Mouse (Mus musculus) gastrocnemius, adult 18-20 months (tissue): ENCODE measurements around the gene Ddx50. TPM values are rescaled to one million over a fixed set of nuclear protein-coding genes. Genes with fewer than 3 reads are reported as not detected.

Experiments used
- DNase-seq: peaks from one replicate; pipeline ENCODE4 v3.0.0; 2021; ENCODE audit warnings: low spot score
- long read RNA-seq, 2 experiments: library from polyadenylated mRNA; stranded (forward); transcript quantifications; one replicate each; pipeline ENCODE4 v2.0.0; 2021
- total RNA-seq, 2 experiments: library from RNA; stranded (reverse); gene quantifications; 2 replicates each; pipeline ENCODE4 v1.2.3; 2021

Ddx50 gene
- total RNA-seq, result 10 to 100 TPM; 42.0 to 49.6 TPM
- long read RNA-seq, experiment 1, transcript Ddx50-201 (15 exons, 2,535 nt), result major isoform, 33 of 55 reads
- long read RNA-seq, experiment 1, partial matches to known transcripts, result 1 of 55 reads
- long read RNA-seq, experiment 1, other reads (novel, unspliced or antisense), result 21 of 55 reads
- long read RNA-seq, experiment 2, transcript Ddx50-201 (15 exons, 2,535 nt), result major isoform, 23 of 35 reads
- long read RNA-seq, experiment 2, partial matches to known transcripts, result 1 of 35 reads
- long read RNA-seq, experiment 2, other reads (novel, unspliced or antisense), result 10 of 35 reads

DNA sequence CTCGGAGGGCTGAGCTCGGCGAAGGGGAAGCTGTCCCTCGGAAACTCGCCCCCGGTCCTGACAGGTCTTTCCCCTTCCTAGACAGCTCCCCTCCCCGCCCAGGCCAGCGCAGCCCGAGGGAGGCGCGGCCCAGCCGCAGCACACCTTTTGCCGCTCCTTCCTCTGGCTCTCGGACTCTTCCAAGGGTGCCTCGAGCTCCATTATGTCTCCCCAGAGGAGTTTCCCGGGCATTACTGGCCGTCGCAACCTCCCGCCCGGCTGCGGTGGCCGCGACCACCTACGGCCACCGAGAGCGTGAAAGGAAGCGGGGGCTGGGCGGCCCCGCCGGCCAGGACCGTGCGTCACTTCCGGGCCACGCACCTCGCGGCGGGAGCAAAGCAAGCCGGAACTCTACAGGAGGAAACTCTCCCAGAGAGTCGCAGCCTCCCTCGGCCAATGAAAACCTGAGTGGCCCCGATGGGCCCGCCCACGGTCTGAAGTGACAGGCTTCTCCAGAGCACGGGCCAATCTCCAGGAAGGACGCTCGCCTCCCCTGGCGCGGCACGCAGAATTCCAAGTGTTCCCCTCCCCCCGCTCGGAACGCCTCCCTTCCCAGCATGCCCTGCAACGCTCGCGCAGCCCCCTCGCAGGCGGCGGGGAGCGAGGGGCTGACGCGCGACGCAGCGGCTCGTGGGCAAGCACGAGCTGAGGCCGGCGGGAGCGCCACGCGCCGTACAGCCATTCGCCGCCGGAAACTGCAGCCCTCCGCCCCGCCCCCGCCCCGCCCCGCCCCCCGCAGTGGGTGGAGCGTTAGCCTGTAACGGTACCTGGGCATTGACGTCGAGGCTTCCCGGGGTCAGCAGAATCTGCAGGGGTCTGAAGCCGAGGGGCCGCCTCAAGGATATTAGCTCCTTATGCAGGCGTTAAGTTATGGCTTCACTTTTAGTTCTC is at the start of gene Ddx50:
Ddx50 (minus strand) TSS at position 338 of the 930 bp plus-strand sequence.
- DNase-seq, result peak; percentile 99

DNA sequence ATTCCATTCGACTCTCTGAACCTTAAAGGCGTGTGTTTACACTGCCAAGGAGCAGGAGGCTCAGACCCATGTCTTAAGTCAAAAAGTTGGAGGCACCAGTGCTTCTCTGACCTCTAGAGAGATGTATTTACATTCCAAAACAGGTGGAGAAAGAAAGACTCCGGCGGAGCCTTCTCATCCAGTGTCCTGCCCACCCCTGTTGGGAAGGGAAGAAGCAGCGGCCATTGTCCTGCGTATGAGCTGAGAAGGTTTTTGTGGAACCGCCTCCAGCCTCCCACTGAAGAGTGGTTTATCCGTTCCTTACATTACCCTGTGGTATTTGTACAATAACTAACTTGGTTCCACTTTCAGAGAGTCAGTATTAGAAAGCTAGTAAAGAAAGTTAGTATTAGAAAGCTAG is 41.8 kb upstream of the Ddx50 start:
- DNase-seq, result no peak

DNA sequence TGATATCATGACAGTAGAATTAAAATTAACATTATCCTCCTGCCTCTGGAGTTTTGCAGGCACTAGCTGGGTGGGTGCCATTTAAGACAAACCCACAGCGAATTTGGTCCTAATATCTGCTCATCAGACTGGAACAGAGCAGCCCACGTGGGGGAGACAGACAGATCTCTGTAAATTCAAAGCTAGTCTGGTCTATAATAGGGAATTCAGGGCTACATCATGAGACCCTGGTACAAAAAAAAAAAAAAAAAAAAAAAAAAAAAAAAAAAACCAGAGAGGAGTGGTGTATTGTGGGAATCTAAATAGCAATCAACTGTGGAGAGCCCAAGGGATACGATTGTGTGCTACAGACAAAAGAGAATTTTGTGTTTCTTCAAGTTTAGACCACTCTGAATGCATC is 41.2 kb upstream of the Ddx50 start:
- no peak for DNase-seq

DNA sequence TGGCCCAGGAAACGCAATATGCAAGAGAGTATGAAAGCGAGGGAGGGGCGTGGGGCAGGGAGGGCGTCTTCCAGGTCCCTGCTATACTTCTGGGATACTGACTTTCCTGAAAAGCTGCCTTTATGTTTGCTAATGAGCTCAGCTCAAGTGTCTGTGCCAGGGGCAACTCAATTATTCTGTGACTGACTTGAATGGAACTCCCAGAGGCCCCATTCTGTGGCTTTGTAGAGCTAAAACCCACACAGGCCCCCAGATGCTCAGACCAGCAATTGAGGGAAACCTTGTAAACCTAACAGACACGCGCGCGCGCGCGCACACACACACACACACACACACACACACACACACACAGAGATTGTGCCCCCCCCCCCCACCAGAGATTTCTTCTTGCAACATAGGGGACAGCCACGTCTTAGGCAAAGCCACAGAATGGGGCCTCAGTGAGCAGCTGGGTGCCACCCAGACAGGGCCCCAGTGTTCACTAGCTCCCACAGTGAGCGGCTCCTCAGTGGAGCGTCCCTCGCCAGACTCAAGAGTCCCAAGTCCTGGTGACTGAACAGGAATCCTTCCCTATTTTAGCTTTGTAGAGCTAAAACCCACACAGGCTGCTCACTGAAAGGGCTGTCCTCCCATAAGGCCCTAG is 36.1 kb upstream of the Ddx50 start:
- DNase-seq, result no peak

DNA sequence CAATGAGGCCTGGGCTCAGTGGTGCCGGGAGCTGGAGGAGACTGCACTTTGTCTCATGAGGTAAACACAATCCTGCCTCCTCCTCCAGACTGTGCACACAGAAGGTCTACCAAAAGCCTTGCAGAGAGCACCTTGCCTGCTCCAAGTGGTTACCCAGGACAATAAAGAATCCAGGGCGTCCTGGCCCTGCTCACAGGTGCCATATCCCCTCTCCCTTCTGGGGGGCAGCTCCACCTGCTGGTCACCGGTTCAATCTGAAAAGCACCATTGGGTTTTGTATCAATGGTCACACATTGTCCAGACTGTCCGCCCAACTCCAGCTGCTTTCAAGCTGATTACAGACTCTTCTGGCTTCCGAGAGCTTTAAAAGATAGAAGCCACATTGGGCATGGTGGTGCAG is 32.0 kb upstream of the Ddx50 start:
- DNase-seq, result no peak

DNA sequence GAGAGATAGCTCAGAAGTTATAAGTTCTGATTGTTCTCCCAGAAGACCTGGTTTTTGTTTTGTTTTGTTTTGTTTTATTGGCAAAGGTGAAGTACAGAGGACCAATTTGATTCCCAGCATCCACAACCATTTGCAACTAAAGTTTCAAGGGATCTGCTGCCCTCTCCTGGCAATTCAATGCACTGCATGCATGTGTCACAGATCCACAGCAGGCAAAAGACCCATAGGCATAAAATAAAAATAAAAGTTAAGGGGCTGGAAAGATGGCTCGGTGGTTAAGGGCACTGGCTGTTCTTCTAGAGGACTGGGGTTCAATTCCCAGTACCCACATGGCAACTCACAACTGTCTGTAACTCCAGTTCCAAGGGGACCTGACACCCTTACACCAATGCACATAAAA is 28.8 kb upstream of the Ddx50 start:
- DNase-seq, result no peak

DNA sequence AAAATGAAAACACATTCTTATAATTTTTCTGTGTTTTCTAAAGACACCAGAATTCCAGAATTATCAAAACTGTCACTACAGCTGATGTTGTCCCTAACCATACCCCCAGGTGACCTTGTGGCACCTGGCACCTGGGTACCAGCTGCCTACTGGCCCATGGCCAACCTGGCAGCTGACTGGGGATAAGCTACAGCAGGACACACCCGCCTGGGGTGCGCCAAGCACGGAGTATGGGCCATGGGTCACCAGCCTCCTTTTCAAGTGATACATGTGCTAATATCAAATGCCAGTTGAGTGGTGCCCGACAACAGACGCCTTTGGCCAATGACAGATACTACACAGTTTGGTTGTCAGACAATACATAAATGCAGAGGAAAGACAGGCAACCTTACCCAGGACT is 26.3 kb upstream of the Ddx50 start:
- no peak for DNase-seq

DNA sequence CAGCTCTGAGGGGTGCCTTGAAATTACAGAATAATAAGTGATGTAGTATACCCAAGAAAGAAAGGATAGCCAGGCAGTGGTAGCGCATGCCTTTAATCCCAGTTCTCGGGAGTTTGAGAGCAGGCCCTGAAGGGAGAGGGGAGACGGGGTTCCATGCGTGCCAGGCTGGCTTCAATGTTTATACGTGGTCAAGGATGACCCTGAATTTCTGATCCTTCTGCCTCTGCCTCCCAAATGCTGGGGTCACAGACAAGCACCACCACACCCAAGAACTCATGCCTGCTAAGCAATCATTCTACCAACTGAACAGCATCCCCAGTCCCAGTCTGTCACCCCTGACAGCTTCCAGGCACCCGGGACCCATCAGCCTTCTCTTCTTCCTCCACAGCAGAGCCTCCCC is 25.2 kb upstream of the Ddx50 start:
- DNase-seq, result no peak

DNA sequence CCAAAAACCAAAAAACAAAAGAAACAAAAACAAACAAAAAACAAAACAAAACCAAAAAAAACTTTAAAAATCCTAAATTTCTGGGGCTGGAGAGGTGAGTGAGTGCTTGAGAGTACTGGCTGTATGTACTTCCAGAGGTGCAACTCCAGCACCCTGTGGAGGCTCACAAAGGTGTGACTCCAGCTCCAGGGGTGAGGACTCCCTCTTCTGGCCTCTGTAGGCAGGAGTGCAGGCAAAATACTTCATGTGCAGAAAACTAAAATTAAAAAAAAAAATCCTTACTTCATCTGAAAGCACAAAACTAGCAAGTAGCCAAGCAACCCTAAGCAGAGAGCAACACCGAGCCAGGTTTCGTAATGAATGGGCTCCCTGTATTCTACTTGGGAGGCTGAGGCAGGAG is 21.3 kb upstream of the Ddx50 start:
- DNase-seq, result no peak

DNA sequence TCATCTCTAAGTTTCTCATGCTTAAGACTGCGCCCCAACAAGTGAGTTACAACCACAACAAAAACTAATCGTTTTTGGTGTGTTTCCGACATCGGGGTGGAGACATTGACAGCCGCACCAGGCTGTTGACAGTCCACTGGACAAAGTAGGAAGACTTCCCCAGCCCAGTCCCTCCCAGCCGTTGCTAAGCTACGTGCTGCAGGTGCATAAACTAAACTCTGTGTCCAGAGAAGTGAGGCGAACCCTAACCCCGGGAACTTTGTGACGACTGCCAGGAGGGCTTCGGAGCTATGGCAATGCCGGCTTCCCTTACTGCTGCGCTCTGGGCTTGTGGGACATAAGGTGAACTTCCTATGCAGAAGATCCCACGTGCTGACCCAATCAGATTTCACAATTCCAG is 18.2 kb upstream of the Ddx50 start:
- no peak for DNase-seq

DNA sequence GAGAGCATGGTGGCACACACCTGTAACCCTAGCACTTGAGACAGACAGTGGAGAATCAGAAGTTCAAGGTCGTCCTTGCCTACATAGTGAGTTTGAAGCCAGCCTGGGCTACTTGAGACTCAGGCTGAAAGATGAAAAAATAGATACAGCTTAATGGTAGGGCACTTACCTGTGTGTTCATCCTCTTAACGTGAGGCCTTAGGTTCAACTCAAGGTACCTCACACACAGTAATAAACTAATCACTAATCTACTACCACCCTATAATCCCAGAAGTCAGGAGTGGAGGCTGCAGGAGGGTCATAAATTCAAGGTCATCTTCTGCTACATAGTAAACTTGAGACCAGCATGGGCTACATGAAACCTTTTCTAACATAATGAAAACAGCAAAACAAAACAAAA is 17.4 kb upstream of the Ddx50 start:
- no peak for DNase-seq

DNA sequence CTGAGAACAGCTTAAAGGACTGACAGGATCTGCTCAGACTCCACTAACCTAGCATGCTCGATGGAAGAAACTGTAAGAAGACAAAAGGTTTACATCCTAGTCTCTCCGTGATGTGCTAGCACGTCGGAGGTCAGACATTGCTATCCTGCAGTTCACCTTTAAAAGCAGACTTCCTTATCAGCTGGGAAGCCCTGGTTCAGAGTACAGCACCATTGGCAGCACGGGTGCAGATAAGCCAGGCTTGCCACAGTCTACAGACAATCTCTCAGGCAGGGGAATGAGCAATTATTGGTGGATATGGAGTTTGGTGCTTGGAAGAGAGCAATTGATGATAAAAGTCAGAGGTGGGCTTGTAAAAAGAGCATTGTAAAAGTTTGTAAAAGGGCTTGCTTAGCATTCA is 17.0 kb upstream of the Ddx50 start:
- DNase-seq, result no peak

DNA sequence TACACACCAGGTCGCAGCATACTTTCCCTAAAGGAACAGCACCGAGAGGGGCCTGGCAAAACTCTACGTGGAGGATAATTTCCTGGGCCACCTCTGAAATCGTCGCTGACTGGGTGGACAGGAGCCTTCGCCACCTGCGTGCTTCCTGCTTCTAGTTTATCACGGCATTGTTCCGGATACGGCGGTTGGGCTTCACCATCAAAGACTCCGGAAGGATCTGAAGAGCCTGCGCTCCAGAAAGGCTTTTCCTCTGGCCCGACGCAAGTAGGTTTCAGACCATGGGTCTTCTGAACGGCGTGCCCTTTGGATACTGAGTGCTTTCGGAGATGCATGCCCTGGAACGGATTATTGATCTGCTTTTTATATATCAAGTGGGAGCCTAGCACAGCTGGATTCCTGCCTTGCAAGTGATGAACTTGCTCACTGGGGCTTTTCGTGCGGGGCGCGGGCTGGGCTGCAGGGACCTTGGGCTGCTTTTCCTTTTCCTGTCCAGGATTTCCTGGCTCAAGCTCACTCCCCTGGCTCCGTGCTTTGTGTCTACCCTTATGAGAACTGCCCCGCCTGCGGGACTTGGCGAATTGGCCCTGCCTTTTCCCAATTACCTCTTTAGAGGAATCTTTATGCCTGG is 14.1 kb upstream of the Ddx50 start:
- peak; percentile 41 for DNase-seq

DNA sequence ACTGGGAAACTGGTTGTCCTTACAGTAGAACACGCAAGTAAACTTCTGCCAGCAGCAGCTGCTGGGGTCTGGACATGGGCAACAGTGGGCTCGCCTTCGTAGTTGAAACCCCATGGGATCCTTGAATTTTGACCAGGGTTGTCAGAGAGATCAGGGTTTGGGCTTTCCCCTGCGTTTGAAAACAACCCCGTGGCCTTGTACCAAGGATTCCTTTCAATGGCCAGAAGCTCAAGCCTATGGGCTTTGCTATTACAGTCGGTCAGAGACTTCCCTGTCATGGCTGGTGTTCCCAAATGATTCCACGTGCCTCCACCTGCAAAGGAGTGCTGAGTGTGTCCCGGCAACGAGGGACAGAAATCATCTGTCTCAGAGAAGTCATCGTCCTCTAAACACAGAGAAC is 13.2 kb upstream of the Ddx50 start:
- no peak for DNase-seq

DNA sequence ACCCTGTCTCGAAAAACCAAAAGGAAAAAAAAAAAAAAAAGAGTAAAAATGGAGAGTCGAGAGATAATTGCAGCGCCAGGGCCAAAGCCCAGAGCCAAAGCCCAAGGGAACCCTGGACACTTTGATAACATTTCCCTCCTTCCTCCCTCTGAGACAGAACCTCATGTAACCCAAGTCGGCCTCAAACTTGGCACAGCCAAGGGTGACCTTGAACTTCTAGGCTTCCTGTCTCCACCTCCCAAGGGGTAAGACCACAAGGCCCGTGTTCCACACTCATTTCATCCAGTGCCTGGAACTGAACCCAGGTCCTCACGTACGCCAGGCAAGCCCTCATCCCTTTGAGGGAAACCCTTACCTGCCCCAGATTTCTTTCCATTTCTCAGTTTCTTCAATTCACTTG is 5.7 kb upstream of the Ddx50 start:
- DNase-seq, result no peak

DNA sequence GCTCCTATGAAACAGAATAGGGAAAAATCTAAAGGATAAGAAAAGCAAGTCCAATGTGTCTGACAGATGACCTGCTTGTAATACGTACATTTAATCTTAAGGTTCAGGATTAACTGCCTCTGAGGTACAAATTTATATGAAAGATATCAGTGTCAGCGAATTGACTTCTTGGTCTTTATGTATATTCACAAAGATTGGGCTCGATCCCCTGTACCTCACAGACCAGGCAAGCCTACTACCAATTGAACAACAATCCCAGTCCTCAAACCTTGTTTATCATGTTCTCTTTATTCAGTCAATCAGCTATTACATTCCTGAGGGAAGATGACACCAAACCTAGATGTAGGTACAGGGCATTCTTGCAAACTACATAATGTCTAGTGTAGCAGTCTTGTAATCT is 943 bp upstream of the Ddx50 start:
- no peak for DNase-seq

DNA sequence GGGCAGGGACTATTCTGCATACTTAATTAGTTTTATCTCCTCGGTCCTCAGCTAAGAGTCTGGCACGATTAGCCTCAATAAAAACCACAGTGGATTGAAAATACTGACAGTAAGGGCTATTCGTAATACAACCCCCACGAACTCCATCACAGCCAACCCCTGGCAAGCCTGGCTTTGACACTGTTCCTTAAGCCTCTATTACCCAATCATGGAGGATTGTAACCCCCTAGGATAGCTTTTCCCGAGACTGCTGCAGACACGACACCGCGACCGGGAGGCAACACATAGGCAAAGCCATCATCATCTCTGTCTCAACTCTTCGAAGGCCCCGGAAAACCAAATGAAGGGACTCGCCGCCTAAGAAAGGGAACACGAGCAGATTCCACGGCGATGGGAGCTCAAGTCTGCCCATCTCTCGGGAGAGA is 648 bp downstream of the Ddx50 start:
- no peak for DNase-seq

DNA sequence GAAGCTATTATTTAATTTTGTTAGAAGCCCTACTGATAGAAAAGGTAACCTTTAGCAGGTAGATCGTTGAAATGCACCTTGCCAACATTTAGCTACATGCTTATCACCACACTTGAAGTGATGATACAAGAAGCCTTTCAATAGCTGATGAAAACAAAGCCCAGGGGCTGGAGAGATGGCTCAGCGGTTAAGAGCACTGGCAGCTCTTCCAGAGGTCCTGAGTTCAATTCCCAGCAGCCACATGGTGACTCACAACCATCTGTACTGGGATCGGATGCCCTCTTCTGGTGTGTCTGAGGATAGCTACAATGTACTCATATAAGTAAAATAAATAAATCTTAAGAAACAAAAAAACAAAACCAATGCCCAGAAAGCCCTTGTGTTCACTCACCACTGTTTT is 46.9 kb downstream of the Ddx50 start:
- no peak for DNase-seq

DNA sequence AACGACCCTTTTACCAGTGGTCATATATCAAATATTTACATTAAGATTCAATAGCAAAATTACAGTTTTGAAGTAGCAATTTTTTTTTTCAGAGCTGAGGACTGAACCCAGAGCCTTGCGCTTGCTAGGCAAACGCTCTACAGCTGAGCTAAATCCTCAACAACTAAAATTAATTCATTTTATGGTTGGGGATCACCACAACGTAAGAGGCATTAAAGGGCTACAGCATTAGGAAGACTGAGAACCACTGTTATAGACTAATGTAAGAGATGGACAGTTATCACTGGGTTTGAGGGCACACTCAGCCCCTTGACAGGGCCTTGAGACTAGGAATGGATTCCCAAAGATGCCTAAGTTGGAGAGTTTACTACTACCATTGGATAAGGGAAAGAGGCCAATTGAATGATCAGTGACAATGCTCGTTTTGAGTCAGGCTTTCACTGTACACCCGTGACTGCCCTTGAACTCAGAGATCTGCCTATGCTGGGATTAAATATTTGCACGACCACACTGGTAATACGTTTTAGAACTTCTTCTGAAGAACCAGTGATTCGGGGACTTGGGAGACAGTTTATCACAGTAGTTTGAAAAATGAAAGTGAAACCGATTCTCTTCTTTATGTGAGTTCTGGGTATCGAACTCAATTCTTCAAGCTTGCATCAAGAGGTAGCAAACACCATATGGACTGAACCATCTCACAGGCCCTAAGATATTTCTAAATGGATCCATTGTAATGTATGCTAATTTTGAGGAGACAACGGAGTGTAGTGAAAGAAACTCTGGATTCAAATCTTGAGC is 47.6 kb downstream of the Ddx50 start:
- no peak for DNase-seq

DNA sequence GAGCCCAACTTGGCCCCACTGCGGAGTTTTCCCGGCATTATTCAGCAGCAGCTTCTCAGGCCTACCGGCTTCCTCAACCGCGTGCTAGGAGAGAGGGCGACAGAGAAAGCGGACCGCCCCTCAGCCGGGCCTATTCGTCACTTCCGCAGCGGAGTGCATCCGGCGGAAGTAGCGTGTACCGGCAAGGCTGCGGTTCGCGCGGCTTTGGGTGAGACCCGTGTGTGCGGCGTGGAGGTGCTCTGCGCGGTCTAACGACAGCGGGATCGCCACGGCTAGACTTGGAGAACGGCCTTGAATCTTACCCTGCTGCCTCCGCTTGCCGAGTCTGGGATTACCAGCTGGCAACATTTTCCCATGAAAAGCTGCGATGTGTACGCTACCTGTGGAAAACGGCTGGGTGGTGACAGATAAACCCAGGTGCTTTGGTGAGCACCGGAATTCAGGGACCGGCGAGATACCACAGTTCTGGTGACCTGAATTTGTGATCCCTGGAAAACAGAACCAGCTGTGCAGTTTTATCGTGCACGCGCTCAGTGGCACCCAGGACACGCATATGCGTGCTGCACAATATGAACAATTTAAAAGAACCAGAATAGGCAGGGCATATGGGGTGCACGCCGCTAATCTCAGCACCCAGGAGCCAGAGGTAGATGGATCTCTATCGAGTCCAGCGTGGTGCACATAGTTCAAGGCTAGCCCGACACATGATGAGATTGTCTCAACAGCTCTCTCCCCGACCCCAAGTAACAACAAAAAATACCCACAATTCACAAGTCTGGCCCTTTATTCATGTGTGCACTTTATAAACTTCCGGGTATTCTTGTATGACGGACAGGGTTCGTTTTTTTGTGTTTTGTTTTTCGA is 48.6 kb downstream of the Ddx50 start, which contains the start of gene Ddx21:
Ddx21 (minus strand) TSS at position 105 of the 864 bp plus-strand sequence.
- peak; percentile 88 for DNase-seq
